Mouse (Mus musculus): ENCODE measurements at regions not wholly inside any gene's neighbourhood (a gene's known extent, or its start where the extent isn't known, plus 50 kb on each side); places are given as distances from the start of the nearest gene placed in this dataset.

DNA sequence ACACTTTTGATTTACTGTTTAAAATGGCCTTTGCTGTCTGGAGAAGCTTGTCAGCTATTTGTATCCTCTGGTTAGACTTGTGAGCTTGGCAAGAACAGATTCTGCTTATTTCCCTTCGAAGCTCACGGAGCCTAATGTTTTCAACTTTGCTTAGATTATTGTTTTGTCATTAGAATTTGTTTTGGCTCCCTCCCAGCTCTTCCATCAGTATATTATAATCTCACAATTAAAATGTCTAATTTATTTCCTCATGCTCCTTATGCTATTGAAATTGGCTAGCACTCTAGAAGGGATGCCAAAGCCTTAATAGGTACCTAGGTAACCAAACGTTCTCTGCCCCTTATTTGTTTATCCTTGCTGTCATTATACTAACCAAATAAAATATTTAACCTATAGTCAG, 171.9 kb downstream of the Irx2 start:
- intact Hi-C loops (cut with DNase I): no loop called here
- no peak for DNase-seq (ENCODE audit: low spot score)

DNA sequence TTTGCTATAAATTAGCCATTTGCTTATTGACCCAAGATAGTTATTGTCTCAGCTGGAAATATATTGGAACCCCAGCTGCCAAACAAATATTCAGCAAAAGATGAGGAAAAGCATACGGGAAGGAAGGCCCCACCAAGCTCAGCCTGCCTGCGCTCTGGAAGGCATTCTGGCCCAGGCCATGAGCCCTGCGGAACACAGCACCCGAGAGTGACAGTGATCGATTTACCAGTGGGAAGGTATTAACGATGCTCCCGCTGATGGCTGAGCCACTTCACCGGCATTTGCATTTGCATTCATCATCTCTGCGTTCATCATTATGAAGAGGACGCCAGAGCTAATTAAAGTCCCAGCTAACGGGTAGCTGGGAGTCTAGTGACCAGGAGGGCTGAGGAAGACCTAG, 174.8 kb downstream of the Irx2 start:
- intact Hi-C loops (cut with DNase I): no loop called here

DNA sequence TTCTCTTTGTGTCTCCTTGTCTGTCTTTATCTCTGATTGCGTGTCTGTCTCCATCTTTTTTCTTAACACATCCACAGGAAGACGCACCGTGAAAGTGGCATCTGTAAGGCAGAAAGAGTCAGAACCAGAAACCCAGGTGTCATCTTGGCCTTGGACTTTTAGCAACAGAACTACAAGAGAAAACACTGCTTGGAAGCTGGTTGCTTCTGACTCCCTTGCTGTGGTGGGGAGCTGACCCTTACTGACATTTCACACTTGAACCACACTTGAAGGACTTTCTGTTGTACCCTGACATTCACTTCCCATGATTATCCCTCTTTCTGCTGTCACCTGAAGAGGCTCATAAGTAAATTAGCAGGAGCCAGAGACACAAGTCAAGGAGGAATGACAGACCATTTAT, 180.6 kb downstream of the Irx2 start:
- intact Hi-C loops (cut with DNase I): no loop called here
- no peak for DNase-seq (ENCODE audit: low spot score)

More for the DNA sequence above, 174.8 kb downstream of the Irx2 start:
- no peak for DNase-seq (ENCODE audit: low spot score)

DNA sequence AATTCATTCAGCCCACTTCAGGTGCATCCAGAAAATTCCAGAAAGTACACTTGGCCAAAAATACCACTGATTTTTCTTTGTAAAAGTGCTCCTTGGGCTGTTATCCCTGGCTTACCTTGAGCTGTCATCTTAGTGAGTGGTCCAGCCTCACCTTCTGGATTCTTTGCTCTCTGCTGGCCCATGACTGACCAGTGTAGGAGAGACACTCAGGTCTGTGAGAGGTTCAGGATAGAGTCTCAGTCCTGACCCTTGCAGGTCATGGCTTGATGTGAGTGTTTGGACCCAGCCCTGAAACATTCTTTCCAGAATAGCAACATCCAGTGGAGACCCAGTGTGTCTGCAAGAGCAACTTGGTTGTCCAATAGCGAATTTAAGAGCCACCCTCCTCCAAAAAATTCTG, 182.0 kb downstream of the Irx2 start:
- intact Hi-C loops (cut with DNase I): no loop called here
- no peak for DNase-seq (ENCODE audit: low spot score)

DNA sequence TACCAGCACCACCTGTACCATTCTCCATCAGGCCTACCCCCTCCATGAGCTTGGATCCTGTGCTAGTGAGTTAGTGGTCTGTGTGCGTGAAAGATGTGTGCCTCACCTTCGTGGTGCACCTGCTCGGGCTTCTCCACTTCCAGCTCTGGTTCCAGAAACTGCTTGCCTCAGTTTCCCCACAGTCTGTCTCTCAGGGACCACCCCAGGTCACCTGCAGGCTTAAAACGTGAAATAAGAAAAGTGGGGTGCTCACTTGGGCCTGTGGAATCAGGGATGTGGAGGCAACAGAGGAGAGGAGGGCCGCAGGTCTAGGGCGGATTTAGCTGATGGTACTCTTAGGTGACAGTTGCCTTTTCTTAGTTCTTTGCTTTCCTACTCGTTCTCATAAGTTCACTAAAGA, 186.0 kb downstream of the Irx2 start:
- no peak for DNase-seq (ENCODE audit: low spot score)
- intact Hi-C loops (cut with DNase I): no loop called here

DNA sequence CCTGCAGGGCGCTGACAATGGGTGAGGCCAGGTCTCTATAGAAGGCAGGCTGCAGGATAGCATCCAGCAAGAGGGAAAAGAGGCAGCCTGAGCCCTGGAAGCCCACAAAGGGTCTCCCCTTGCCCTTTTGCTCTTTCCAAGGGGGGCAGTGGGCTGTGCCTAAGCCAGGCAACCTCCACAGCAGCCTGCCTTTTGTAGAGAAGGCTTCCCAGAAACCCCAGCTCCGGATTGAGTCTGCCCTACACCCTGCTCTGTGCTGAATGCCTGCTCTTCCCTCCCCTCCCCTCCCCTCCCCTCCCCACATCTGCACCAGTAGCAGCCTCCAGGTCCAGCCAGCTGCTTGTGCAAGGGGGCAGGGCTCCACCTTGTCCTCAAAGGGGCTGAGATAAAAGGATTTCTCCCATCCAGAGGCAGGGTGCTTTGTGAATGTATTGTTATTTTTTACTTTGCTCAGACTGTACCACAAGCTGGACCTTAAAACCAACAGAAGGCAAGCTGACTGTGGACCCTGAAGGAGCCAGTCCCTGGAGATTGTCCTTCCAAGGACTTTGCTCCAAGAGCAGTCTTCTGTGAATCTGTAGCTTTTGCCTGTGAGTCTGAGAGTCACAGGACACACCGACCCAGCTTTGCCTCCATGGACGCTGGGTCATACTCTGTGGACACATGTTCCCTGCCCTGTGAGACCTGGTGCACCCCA, 186.8 kb downstream of the Irx2 start:
- intact Hi-C loops (cut with DNase I): no loop called here
- DNase-seq (ENCODE audit: low spot score): no peak

DNA sequence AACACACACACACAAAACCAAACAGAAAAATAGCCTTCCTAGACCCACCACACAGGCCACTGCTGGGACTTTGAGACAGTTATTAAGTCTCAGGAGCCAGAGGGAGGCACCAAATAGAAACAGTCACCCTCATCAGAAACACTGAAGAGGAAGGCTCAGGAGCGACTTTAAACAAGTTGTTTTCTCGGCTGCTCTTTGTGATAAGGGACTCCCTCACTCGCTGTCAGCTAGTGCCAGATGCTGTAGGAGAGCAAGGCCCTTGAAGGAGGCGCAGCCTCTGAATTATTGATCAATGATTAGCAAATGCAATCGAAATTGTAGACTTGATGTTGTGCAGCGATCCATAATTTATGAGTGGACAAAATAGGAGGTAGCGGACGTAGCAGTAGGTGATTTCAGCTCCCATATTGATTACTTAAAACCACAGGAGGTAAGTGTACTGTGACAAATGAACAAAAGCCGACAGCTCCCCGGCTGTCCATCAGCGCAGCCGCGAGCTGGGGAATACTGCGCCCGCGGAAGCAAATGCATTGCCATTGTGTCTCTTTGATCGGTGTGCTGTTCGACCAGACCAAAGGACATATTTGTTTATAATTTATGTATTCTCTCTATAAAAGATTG, 187.4 kb downstream of the Irx2 start:
- intact Hi-C loops (cut with DNase I): no loop called here

DNA sequence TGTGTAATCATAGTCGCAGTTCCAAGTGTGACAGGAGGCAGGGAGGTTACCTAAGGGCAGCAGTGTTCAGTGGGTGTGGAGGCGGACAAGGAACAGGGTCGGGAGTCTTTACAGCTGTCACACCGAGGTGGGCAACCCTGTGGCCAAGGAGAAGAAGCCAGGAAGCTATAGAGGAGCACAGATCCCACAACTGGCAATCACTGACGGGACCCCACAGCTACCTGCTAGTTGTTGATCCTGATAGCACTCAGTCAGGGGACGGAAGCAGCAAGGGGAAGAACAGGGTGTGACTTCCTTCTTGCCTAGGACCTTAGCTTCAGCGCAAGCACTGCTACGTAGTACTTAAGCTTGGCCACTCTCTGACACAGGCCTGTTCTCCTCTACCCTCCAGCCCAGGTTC, 188.2 kb downstream of the Irx2 start:
- DNase-seq (ENCODE audit: low spot score): no peak
- intact Hi-C loops (cut with DNase I): no loop called here

More for the DNA sequence above, 187.4 kb downstream of the Irx2 start:
- no peak for DNase-seq (ENCODE audit: low spot score)

DNA sequence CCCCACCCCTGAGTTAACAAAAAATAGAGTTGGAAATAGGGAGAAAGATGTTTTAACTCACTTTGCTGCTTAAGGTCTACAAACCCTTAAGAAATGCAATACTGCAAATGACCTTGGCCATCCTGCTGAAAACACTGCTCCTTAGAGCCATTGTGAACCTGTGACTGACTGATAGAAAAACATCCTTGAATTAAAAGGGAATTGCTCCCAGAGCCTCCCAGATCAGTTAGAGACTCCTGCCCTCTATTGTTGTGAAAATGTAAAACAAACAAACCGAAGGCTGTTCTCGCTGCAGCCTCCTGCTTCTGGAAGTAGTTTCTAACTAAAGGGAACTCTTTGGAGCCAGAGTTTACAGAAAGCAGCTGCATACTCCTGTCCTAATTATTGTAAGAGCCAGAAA, 188.9 kb downstream of the Irx2 start:
- DNase-seq (ENCODE audit: low spot score): no peak

DNA sequence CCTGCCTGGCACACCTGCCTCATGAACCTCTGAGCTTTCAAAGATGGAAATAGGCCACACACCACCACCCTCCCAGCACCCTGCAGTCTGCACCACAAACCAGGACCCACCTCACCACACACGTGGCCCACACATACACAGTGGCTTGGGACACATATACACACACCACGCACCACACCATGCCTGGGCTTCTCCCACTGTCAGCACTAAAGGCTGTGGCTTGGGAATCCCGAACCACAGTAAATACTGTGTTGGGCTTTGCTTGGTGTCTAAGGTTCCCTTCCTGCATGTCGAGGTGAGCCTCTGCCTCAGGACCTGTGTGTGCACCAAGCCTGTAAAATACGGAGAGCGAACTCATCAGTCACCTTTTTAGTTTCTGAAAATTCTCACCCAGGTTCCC, 189.3 kb downstream of the Irx2 start:
- no peak for DNase-seq (ENCODE audit: low spot score)
- intact Hi-C loops (cut with DNase I): no loop called here

More for the DNA sequence above, 188.9 kb downstream of the Irx2 start:
- intact Hi-C loops (cut with DNase I): no loop called here

DNA sequence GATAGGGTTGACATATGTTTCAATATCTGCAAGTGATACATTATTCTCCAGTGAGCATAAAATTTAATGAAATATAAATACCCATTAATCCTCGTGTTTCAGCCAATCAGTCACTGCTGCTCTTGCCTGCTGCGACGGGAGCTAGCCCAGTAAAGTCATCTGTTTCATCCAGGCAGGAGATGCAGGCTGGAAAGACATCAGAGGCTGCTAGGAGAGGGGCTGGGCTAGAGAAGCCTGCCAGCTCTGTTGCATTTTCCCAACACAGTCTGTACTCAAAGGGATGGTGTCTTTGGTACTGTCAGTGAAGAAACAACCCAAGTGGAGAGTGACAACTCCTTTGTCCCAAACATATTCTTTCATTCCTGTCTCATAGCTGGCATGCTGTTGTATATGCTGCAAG, 198.0 kb downstream of the Irx2 start:
- DNase-seq (ENCODE audit: low spot score): no peak
- intact Hi-C loops (cut with DNase I): no loop called here

DNA sequence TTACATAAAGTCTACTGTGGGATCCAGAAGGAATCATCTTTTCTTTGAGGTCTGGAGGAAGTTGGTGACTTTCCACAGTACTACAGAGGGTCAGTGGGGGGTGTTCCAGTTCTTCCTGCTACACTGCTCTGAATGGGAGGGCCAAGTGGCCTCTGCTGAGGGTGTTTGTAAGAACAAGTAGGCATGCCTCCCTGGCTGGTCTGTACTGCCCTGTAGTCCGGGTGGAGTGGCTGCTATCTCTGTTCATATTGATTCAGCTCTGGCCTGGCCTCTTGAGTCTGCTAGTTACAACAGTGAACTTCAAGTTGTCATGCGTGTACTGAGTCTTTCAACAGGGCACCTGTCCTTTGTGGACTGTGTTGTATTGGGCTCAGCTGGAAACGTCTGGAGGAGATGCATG, 200.7 kb downstream of the Irx2 start:
- no peak for DNase-seq (ENCODE audit: low spot score)
- intact Hi-C loops (cut with DNase I): no loop called here

DNA sequence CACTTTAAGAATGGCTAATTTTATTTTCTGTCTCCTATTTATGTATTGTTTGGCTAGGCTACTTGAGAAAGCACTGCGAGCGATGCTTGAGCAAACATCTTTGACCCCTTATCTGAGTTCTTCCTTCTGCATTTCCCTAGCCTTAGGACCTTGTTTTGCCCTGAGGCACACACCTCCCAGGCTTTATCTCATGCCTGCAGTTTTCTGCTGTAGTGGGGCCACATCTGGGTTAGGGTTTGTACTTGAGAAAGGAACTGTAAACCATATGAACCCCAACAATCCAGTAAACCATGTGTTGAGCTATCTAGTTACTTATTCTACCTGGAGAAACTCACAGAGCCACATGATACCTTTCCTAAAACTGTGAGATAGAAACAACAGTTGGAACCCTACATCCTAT, 204.7 kb downstream of the Irx2 start:
- intact Hi-C loops (cut with DNase I): no loop called here

DNA sequence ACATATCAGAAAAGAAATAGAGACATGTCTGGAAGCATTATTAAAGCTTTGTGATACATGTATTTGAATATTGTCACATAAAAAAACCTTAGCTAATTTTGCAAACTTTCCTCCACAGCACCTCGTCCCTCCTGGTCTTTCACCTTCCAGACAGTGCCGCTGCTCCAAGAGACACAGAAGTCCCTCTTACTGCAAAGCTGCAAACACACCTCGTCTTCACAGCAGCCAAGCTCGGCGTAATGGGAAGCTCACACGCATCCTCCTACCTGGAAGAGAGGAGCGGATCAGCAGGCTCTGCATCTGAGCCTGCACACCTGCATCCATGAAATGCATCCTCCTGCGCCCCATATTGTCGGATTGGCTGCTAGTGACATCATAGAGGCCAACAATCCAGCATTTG, 208.4 kb downstream of the Irx2 start:
- intact Hi-C loops (cut with DNase I): no loop called here
- DNase-seq (ENCODE audit: low spot score): no peak

More for the DNA sequence above, 204.7 kb downstream of the Irx2 start:
- DNase-seq (ENCODE audit: low spot score): no peak

DNA sequence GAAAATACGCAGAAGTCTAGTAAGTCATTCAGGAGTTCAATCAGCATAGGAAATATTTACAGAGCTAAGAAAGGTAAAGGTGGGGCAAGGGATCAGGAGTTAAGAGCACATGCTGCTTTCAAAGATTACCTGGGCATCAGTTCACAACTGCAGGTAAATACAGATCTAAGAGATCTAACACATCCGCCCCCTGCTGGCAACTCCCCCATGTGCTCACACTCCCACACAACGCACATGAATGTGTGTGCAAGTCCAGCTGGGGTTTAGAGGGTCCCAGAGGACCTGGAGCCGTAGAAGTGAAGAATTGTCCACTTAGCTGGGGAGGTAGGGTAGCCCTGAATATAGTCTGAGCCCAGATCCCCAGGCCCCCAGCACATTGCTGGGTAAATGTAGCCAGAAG, 219.5 kb downstream of the Irx2 start:
- intact Hi-C loops (cut with DNase I): no loop called here
- DNase-seq (ENCODE audit: low spot score): no peak

DNA sequence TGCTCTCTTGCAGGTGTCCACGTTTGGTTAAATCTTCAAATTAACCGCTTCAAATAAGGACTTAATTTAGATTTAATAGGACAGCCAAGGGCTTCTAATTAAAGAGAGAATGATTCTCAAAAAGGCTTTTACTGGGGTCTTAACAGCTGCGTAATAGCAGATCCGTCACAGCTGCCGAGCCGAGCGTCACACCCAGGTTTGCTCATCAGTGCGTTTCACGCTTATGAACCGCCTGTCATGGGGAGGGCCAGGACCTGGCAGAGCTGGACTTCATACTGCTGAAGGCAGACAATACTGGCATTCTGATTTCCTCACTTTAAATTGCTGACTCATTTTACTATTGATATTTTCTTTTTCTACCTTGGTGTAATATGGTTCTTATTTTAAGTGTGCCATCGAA, 221.2 kb downstream of the Irx2 start:
- intact Hi-C loops (cut with DNase I): no loop called here
- no peak for DNase-seq (ENCODE audit: low spot score)

DNA sequence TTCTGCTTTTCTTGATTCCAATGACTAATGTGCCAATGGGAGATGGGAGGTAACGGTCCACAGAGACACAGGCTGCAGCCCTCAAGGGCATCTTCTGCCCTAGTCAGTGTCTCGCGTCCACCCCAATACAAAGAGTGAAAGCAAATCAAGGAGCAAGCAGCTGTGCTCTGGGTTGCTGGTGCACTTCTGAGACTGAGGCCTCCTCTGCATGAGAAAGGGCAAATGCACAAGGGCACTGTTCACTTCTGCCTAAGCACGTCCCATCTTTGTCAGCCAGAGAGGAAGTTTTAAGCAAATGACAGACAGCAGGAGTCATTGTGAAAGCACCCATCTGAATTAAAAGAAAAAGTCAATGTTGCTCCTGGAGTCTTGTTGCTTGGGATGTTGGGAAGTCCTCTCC, 224.3 kb downstream of the Irx2 start:
- intact Hi-C loops (cut with DNase I): no loop called here
- no peak for DNase-seq (ENCODE audit: low spot score)

DNA sequence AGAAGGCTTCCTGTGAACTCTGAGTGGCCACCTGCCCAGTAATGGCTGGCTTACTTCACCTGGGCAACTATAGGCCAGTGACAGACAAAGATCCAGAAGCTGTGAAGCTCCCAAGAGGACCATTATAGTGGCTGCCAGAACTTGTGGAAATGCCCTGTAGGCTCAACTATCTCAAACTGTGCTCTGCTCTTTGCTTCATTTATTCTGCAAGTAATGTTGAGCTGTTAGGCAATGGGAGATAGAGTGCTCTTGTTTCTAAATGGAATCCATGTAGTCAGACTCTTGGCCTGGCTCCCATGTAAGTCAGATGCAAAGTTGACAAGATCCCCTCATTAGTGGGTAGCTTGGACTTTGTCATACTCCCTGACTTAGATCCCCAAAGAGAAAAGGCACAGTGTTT, 247.3 kb downstream of the Irx2 start:
- intact Hi-C loops (cut with DNase I): no loop called here

DNA sequence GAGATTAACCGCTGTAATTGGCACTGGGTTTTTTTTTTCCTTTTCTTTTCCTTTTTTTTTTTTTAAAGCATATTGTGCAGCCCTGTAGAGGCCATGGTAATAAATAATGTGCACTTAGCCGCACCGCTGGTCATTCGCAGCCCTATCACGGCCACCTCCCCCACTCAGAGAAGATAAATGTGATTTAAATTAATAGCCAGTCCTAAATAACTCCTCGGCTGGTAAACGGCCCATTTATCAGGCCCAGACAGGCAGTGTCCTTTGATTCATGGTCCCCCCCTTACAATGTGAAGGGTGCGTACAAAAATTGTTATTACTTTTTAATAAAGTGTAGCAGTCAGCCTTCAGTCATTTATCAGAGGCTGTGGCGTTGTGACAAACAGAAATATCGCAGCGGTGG, 266.4 kb downstream of the Irx2 start:
- intact Hi-C loops (cut with DNase I): no loop called here

More for the DNA sequence above, 247.3 kb downstream of the Irx2 start:
- no peak for DNase-seq (ENCODE audit: low spot score)

DNA sequence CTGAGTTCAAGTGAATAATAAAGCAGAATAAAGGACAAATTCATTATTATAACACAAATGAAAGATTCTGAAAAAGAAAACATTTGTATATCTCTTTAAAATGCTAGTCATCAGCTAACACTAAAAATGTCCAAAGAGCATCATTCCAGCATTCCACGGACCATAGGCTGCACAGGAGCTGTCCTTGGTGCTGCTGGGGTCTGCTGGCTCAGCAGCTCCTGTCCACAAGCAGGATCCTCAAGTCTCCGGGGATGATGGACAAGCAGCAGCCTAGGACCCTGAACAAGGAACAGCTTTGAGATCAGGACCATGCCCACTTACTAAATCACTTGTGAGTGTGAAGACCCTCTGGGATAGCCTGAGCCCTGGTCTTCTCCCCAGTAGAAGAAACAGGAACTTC, 274.0 kb downstream of the Irx2 start:
- intact Hi-C loops (cut with DNase I): no loop called here
- no peak for DNase-seq (ENCODE audit: low spot score)

More for the DNA sequence above, 266.4 kb downstream of the Irx2 start:
- no peak for DNase-seq (ENCODE audit: low spot score)

DNA sequence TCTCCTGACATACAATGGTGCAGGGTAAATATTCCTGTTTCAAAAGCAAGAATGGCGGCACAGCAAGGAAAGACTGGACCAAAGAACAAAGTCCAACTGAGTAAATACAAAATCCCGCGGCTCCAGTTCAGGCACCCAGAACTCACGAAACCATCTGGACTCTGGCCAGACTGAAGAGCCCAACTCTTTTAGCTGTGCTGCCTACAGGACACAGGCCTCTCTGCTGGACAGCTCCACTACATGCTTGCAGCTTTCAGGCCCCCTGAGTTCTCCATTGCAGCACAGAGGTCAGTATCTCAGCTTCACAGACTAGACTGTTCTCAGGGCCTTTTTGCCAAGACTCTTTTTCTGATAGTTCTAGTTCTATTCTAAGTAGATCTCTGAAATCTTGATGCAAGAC, 290.3 kb downstream of the Irx2 start:
- intact Hi-C loops (cut with DNase I): no loop called here
- DNase-seq (ENCODE audit: low spot score): no peak

DNA sequence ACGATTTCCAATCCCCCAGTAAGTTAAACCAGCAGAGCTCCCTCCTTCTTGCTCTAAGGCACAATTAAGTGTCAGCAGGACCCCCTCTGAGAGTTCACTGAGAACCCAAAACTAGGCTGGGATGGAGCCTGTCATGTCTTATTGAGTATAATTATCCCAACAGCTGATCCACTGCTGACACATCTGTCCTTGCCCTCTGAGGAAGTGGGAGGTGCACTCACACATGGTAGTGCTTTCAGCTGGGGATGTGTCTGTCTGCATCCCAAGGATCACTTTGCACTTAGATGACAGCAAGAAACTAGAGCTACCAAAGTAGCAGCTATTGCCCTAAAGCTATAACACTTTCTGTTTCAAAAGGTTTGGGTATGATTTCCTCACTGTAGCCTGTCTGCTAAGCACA, 291.7 kb downstream of the Irx2 start:
- intact Hi-C loops (cut with DNase I): no loop called here
- DNase-seq (ENCODE audit: low spot score): no peak
